ENCODE assay signal across 20 mouse cellular contexts in the genomic region with DNA sequence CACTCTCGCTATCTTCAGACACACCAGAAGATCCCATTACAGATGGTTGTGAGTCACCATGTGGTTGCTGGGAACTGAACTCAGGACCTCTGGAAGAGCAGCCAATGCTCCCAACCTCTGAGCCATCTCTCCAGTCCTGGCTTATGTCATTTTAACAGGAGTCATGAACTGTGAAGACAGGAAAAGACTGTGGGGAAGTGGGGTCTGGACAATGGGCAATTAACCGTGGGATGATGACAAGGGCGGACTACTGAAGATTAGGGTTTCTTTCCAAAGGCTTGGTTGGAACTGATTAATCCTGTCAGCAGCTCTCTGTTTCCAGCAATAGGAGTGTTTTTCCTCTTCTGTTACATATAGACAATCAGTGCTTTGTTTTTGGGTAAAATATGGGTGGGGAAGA.
"Had no signal": no experiment of that assay in that cellular context is flagged by ENCODE, and none has a peak within 500 bp of the region (broad histone marks: within the 10 kb centered on the region; RNA-seq: fewer than 3 reads in every experiment).

No protein-coding gene starts in this region.

- H3K27me3 ChIP-seq: limb, embryonic 12.5 days; limb, embryonic 15.5 days; liver, embryonic 13.5 days; lung, embryonic 15.5 days; midbrain, embryonic 12.5 days; midbrain, embryonic 15.5 days; neural tube, embryonic 12.5 days; neural tube, embryonic 15.5 days; stomach, embryonic 15.5 days had no signal

- ATAC-seq: midbrain, embryonic 15.5 days had no signal

- H3K4me1 ChIP-seq: limb, embryonic 12.5 days; limb, embryonic 15.5 days; lung, embryonic 15.5 days; midbrain, embryonic 12.5 days; midbrain, embryonic 15.5 days; neural tube, embryonic 12.5 days; neural tube, embryonic 15.5 days; stomach, embryonic 15.5 days had no signal

- H3K9me3 ChIP-seq: limb, embryonic 12.5 days; limb, embryonic 15.5 days; liver, embryonic 13.5 days; lung, embryonic 15.5 days; midbrain, embryonic 12.5 days; midbrain, embryonic 15.5 days; neural tube, embryonic 12.5 days; neural tube, embryonic 15.5 days; stomach, embryonic 15.5 days had no signal

- H3K4me2 ChIP-seq: limb, embryonic 12.5 days; limb, embryonic 15.5 days; liver, embryonic 13.5 days; lung, embryonic 15.5 days; midbrain, embryonic 12.5 days; midbrain, embryonic 15.5 days; neural tube, embryonic 12.5 days; neural tube, embryonic 15.5 days; stomach, embryonic 15.5 days had no signal

- H3K36me3 ChIP-seq: limb, embryonic 12.5 days; limb, embryonic 15.5 days; liver, embryonic 13.5 days; lung, embryonic 15.5 days; midbrain, embryonic 12.5 days; midbrain, embryonic 15.5 days; neural tube, embryonic 12.5 days; neural tube, embryonic 15.5 days; stomach, embryonic 15.5 days had no signal

- H3K9ac ChIP-seq: limb, embryonic 12.5 days; limb, embryonic 15.5 days; liver, embryonic 13.5 days; lung, embryonic 15.5 days; midbrain, embryonic 12.5 days; midbrain, embryonic 15.5 days; neural tube, embryonic 12.5 days; neural tube, embryonic 15.5 days; stomach, embryonic 15.5 days had no signal

- H3K4me3 ChIP-seq: limb, embryonic 12.5 days; limb, embryonic 15.5 days; liver, embryonic 13.5 days; lung, embryonic 15.5 days; midbrain, embryonic 12.5 days; midbrain, embryonic 15.5 days; neural tube, embryonic 12.5 days; neural tube, embryonic 15.5 days; stomach, embryonic 15.5 days had no signal

- DNase-seq: kidney, adult 18-20 months; kidney, adult 9 months; kidney, postnatal 14 days; kidney, postnatal 4 days; left cerebral cortex, postnatal 4 days; liver, embryonic 13.5 days; lung, postnatal 10 days; right cerebral cortex, adult 18-20 months; right cerebral cortex, postnatal 25 days; spleen, adult 18-20 months; thymus, adult 18-20 months; thymus, postnatal 36 days had no signal

- H3K27ac ChIP-seq: limb, embryonic 12.5 days; limb, embryonic 15.5 days; liver, embryonic 13.5 days; lung, embryonic 15.5 days; midbrain, embryonic 12.5 days; midbrain, embryonic 15.5 days; neural tube, embryonic 12.5 days; neural tube, embryonic 15.5 days; stomach, embryonic 15.5 days had no signal
